Mouse (Mus musculus) midbrain, embryonic 13.5 days (tissue): Measurements from ENCODE around the gene Eid2. TPM values are rescaled to one million over a fixed set of nuclear protein-coding genes. Genes with fewer than 3 reads are reported as not detected.
A peak's percentile ranks its signal among the peaks of the same experiment; 100 is the strongest.

Experiments
- ATAC-seq: fragments of 200-750 bp; cut with Nextera tagmentation; 2 replicates; pipeline ENCODE4 v1.8.0; 2017; ENCODE audit warnings: mild to moderate bottlenecking, moderate TSS enrichment, moderate library complexity
- H3K27ac ChIP-seq: fragments of 300-500 bp; sonication (generic); 2 replicates; pipeline ENCODE4 v1.5.1; 2015; ENCODE audit warnings: inconsistent platforms, mild to moderate bottlenecking, moderate library complexity
- H3K27me3 ChIP-seq: fragments of 300-500 bp; sonication (generic); 2 replicates; pipeline ENCODE4 v1.6.1; 2015; ENCODE audit warnings: mild to moderate bottlenecking, inconsistent platforms
- H3K36me3 ChIP-seq: fragments of 300-500 bp; sonication (generic); 2 replicates; pipeline ENCODE4 v1.6.1; 2015; ENCODE audit warnings: mild to moderate bottlenecking, inconsistent platforms
- H3K4me1 ChIP-seq: fragments of 300-500 bp; sonication (generic); replicated peaks from 2 replicates; pipeline ENCODE4 v1.6.1; 2015; ENCODE audit warnings: inconsistent platforms
- H3K4me2 ChIP-seq: fragments of 300-500 bp; sonication (generic); replicated peaks from 2 replicates; pipeline ENCODE4 v1.6.1; 2015; ENCODE audit warnings: moderate library complexity, mild to moderate bottlenecking, inconsistent platforms
- H3K4me3 ChIP-seq: fragments of 300-500 bp; sonication (generic); replicated peaks from 2 replicates; pipeline ENCODE4 v1.5.1; 2015; ENCODE audit warnings: mild to moderate bottlenecking, inconsistent platforms
- H3K9ac ChIP-seq: fragments of 300-500 bp; sonication (generic); replicated peaks from 2 replicates; pipeline ENCODE4 v1.6.1; 2015; ENCODE audit warnings: mild to moderate bottlenecking, inconsistent platforms
- H3K9me3 ChIP-seq: fragments of 300-500 bp; sonication (generic); 2 replicates; pipeline ENCODE4 v1.6.1; 2016; ENCODE audit warnings: mild to moderate bottlenecking, inconsistent platforms
- WGBS: fragments of 180-500 bp; shearing (Covaris S2); methylation state at CpG from one replicate; pipeline ENCODE4 v1.1.7; 2015; 5-methylcytosine and 5-hydroxymethylcytosine counted together
- polyA plus RNA-seq: library from polyadenylated mRNA; unstranded; fragments of >200 nt; fragmentation: Nextera tagmentation; extraction: Ambion mirVana; gene quantifications from 2 replicates; pipeline ENCODE4 v1.2.1, GENCODE M21; 2015

The Eid2 gene
- polyA plus RNA-seq, 1 experiment from 2014 or later = 3.8 TPM

- under 1% methylated on average over 52 of the region's 62 CpGs for WGBS
Measured at GRCm38 (mm10) chr7:28268042-28268531, 406 bp downstream of the Eid2 start.

GRCm38 (mm10) chr7:28268576-28268975 is 895 bp downstream of the Eid2 start:
- Histone ChIP-seq H3K9me3 (0 out of 2 replicates have a peak, but pooled peaks cover 3% of the 10 kb centered on the region), H3K4me2 (peak overlapping the region; percentile 86), H3K4me1 (peaks cover 17% of the 10 kb centered on the region), H3K4me3 (peak overlapping the region; percentile 94), H3K27ac (peak overlapping the region; percentile 97), H3K27me3 (no peaks in the 10 kb centered on the region), H3K9ac (peak overlapping the region; percentile 100), H3K36me3 (peaks cover 37% of the 10 kb centered on the region)
- WGBS = 29% methylated on average over 16 of the region's 16 CpGs
- no peak for ATAC-seq

More at GRCm38 (mm10) chr7:28268042-28268531, 406 bp downstream of the Eid2 start:
- ATAC-seq = peak; percentile 84
- peak overlapping the region; percentile 97 for H3K27ac ChIP-seq
- no peaks in the 10 kb centered on the region for H3K27me3 ChIP-seq
- peak overlapping the region; percentile 94 for H3K4me3 ChIP-seq
- H3K4me2 ChIP-seq = peak overlapping the region; percentile 86
- 0 out of 2 replicates have a peak, but pooled peaks cover 3% of the 10 kb centered on the region for H3K9me3 ChIP-seq
- H3K9ac ChIP-seq = peak overlapping the region; percentile 100
- H3K36me3 ChIP-seq = peaks cover 32% of the 10 kb centered on the region
- peaks cover 17% of the 10 kb centered on the region for H3K4me1 ChIP-seq

GRCm38 (mm10) chr7:28269355-28269754 is 1.7 kb downstream of the Eid2 start:
- Histone ChIP-seq H3K36me3 (peaks cover 41% of the 10 kb centered on the region), H3K4me2 (peak overlapping the region; percentile 86), H3K9ac (no peak overlapping the region), H3K4me3 (peak overlapping the region; percentile 94), H3K27me3 (no peaks in the 10 kb centered on the region), H3K9me3 (0 out of 2 replicates have a peak, but pooled peaks cover 3% of the 10 kb centered on the region), H3K4me1 (peaks cover 17% of the 10 kb centered on the region), H3K27ac (no peak overlapping the region)
- WGBS = 95% methylated on average over 12 of the region's 12 CpGs
- ATAC-seq = no peak

GRCm38 (mm10) chr7:28271761-28272160 is 4.1 kb downstream of the Eid2 start:
- H3K9me3 ChIP-seq = 0 out of 2 replicates have a peak, but pooled peaks cover 3% of the 10 kb centered on the region
- H3K4me1 ChIP-seq = peaks cover 17% of the 10 kb centered on the region
- no peak for ATAC-seq
- no peak overlapping the region for H3K4me3 ChIP-seq
- no peaks in the 10 kb centered on the region for H3K27me3 ChIP-seq
- no peak overlapping the region for H3K9ac ChIP-seq
- H3K4me2 ChIP-seq = no peak overlapping the region
- peaks cover 41% of the 10 kb centered on the region for H3K36me3 ChIP-seq
- H3K27ac ChIP-seq = no peak overlapping the region
- WGBS = 69% methylated on average over 3 of the region's 3 CpGs

- peaks cover 17% of the 10 kb centered on the region for H3K36me3 ChIP-seq
- peak; percentile 43; the same call in 1 of the 2 replicates for ATAC-seq
- no peaks in the 10 kb centered on the region for H3K9me3 ChIP-seq
- H3K9ac ChIP-seq = no peak overlapping the region
- no peak overlapping the region; the same call in 1 of the 2 replicates for H3K4me3 ChIP-seq
- 53% methylated on average over 8 of the region's 8 CpGs for WGBS
- H3K4me1 ChIP-seq = peaks cover 20% of the 10 kb centered on the region
- no peak overlapping the region for H3K4me2 ChIP-seq
- H3K27ac ChIP-seq = no peak overlapping the region
- H3K27me3 ChIP-seq = no peaks in the 10 kb centered on the region
Measured at GRCm38 (mm10) chr7:28277237-28277614, 9.5 kb downstream of the Eid2 start.

GRCm38 (mm10) chr7:28277615-28278278 is 10.1 kb downstream of the Eid2 start, which contains the start of gene Eid2b:
Eid2b (plus strand) TSS chr7:28277739.
- 2% methylated on average over 68 of the region's 68 CpGs for WGBS
- Histone ChIP-seq H3K4me3 (peak within 1 kb of the TSS; percentile 69), H3K36me3 (peaks cover 12% of the 10 kb centered on the region), H3K4me2 (peak within 1 kb of the TSS; percentile 80), H3K4me1 (peaks cover 20% of the 10 kb centered on the region), H3K27me3 (no peaks in the 10 kb centered on the region), H3K9ac (peak within 1 kb of the TSS; percentile 92), H3K9me3 (no peaks in the 10 kb centered on the region), H3K27ac (peak within 1 kb of the TSS; percentile 90)
- ATAC-seq = peak; percentile 87

- H3K9me3 ChIP-seq = no peaks in the 10 kb centered on the region
- H3K4me2 ChIP-seq = peak overlapping the region; percentile 80
- H3K27me3 ChIP-seq = no peaks in the 10 kb centered on the region
- no peak for ATAC-seq
- H3K36me3 ChIP-seq = peaks cover 7% of the 10 kb centered on the region
- peak overlapping the region; percentile 92 for H3K9ac ChIP-seq
- H3K4me3 ChIP-seq = peak overlapping the region; percentile 69
- peak overlapping the region; percentile 90; the same call in 1 of the 2 replicates for H3K27ac ChIP-seq
- H3K4me1 ChIP-seq = peaks cover 20% of the 10 kb centered on the region
- WGBS = 94% methylated on average over 7 of the region's 7 CpGs
Measured at GRCm38 (mm10) chr7:28278279-28278652, 10.6 kb downstream of the Eid2 start.

GRCm38 (mm10) chr7:28280630-28281029 is 12.9 kb downstream of the Eid2 start:
- no peak overlapping the region for H3K27ac ChIP-seq
- H3K27me3 ChIP-seq = no peaks in the 10 kb centered on the region
- no peak overlapping the region for H3K4me2 ChIP-seq
- 82% methylated on average over 7 of the region's 7 CpGs for WGBS
- H3K4me3 ChIP-seq = no peak overlapping the region
- no peaks in the 10 kb centered on the region for H3K9me3 ChIP-seq
- no peaks in the 10 kb centered on the region for H3K36me3 ChIP-seq
- H3K9ac ChIP-seq = no peak overlapping the region
- peaks cover 20% of the 10 kb centered on the region for H3K4me1 ChIP-seq
- no peak for ATAC-seq

GRCm38 (mm10) chr7:28290165-28290564 is 22.5 kb downstream of the Eid2 start:
- 0 out of 2 replicates have a peak, but pooled peaks cover 2% of the 10 kb centered on the region for H3K36me3 ChIP-seq
- peak; percentile 25; the same call in 1 of the 2 replicates for ATAC-seq
- H3K27me3 ChIP-seq = peaks cover 66% of the 10 kb centered on the region
- no peaks in the 10 kb centered on the region for H3K9me3 ChIP-seq
- H3K4me2 ChIP-seq = peak overlapping the region; percentile 49
- H3K4me1 ChIP-seq = peaks cover 40% of the 10 kb centered on the region
- no peak overlapping the region for H3K27ac ChIP-seq
- H3K4me3 ChIP-seq = peak overlapping the region; percentile 25
- 2% methylated on average over 18 of the region's 18 CpGs for WGBS
- peak overlapping the region; percentile 36; the same call in 1 of the 2 replicates for H3K9ac ChIP-seq

- Histone ChIP-seq H3K9me3 (no peaks in the 10 kb centered on the region), H3K27ac (no peak within 1 kb of the TSS), H3K4me2 (peak within 1 kb of the TSS; percentile 49), H3K36me3 (0 out of 2 replicates have a peak, but pooled peaks cover 2% of the 10 kb centered on the region), H3K4me1 (peaks cover 43% of the 10 kb centered on the region), H3K9ac (peak within 1 kb of the TSS; percentile 36; the same call in 1 of the 2 replicates), H3K4me3 (peak within 1 kb of the TSS; percentile 25), H3K27me3 (peaks cover 73% of the 10 kb centered on the region)
- ATAC-seq = peak; percentile 44
- 1% methylated on average over 52 of the region's 52 CpGs for WGBS
Measured at GRCm38 (mm10) chr7:28290638-28291590, 23.2 kb downstream of the Eid2 start, which contains the start of gene Selenov. Selenov (minus strand) TSS chr7:28291186.

GRCm38 (mm10) chr7:28294481-28294880 is 26.8 kb downstream of the Eid2 start:
- no peak overlapping the region for H3K27ac ChIP-seq
- peak overlapping the region; percentile 55 for H3K4me3 ChIP-seq
- under 1% methylated on average over 63 of the region's 63 CpGs for WGBS
- H3K4me2 ChIP-seq = peak overlapping the region; percentile 76
- H3K9ac ChIP-seq = peak overlapping the region; percentile 74
- H3K9me3 ChIP-seq = no peaks in the 10 kb centered on the region
- ATAC-seq = peak; percentile 63
- peaks cover 63% of the 10 kb centered on the region for H3K27me3 ChIP-seq
- peaks cover 51% of the 10 kb centered on the region for H3K4me1 ChIP-seq
- H3K36me3 ChIP-seq = 0 out of 2 replicates have a peak, but pooled peaks cover 2% of the 10 kb centered on the region
